Mouse (Mus musculus) stomach, embryonic 16.5 days (tissue): ENCODE measurements around the gene Cdc42se2. TPM values are rescaled to one million over a fixed set of nuclear protein-coding genes. Genes with fewer than 3 reads are reported as not detected.

ENCODE experiments used
- ATAC-seq: fragments of 200-750 bp; cut with Nextera tagmentation; 2 replicates; pipeline ENCODE4 v1.8.0; 2017; ENCODE audit warnings: moderate number of reproducible peaks, moderate TSS enrichment; ENCODE audit not compliant: insufficient read depth, low FRiP score
- H3K27ac ChIP-seq: fragments of 300-500 bp; sonication (generic); 2 replicates; pipeline ENCODE4 v1.5.1; 2014; ENCODE audit warnings: low read length
- H3K27me3 ChIP-seq: fragments of 300-500 bp; sonication (generic); 2 replicates; pipeline ENCODE4 v1.6.1; 2014; ENCODE audit warnings: low read length, control low read depth, mixed read lengths; ENCODE audit not compliant: control insufficient read depth, insufficient read depth
- H3K36me3 ChIP-seq: fragments of 300-500 bp; sonication (generic); 2 replicates; pipeline ENCODE4 v1.6.1; 2014; ENCODE audit warnings: low read length; ENCODE audit not compliant: control insufficient read depth, insufficient read depth
- H3K4me1 ChIP-seq: fragments of 300-500 bp; sonication (generic); 2 replicates; pipeline ENCODE4 v1.6.1; 2014; ENCODE audit warnings: low read length, control low read depth, mixed read lengths; ENCODE audit not compliant: control insufficient read depth, insufficient read depth
- H3K4me2 ChIP-seq: fragments of 300-500 bp; sonication (generic); 2 replicates; pipeline ENCODE4 v1.6.1; 2014; ENCODE audit warnings: low read depth, low read length, mixed read lengths
- H3K4me3 ChIP-seq: fragments of 300-500 bp; sonication (generic); replicated peaks from 2 replicates; pipeline ENCODE4 v1.5.1; 2014; ENCODE audit warnings: mild to moderate bottlenecking, low read length
- H3K9ac ChIP-seq: fragments of 300-500 bp; sonication (generic); 2 replicates; pipeline ENCODE4 v1.6.1; 2014; ENCODE audit warnings: low read length
- H3K9me3 ChIP-seq: fragments of 300-500 bp; sonication (generic); replicated peaks from 2 replicates; pipeline ENCODE4 v1.6.1; 2016; ENCODE audit warnings: low read length, control low read depth; ENCODE audit not compliant: control insufficient read depth
- WGBS: fragments of 180-500 bp; shearing (Covaris S2); extraction: QIAGEN DNeasy Blood & Tissue Kit; methylation state at CpG from one replicate; pipeline ENCODE4 v1.1.7; 2014; 5-methylcytosine and 5-hydroxymethylcytosine counted together
- polyA plus RNA-seq: library from polyadenylated mRNA; unstranded; fragments of >200 nt; fragmentation: Nextera tagmentation; extraction: Ambion mirVana; gene quantifications from 2 replicates; pipeline ENCODE4 v1.2.1, GENCODE M21; 2015

The Cdc42se2 gene
- polyA plus RNA-seq, 1 experiment from 2014 or later: 62.7 TPM

DNA sequence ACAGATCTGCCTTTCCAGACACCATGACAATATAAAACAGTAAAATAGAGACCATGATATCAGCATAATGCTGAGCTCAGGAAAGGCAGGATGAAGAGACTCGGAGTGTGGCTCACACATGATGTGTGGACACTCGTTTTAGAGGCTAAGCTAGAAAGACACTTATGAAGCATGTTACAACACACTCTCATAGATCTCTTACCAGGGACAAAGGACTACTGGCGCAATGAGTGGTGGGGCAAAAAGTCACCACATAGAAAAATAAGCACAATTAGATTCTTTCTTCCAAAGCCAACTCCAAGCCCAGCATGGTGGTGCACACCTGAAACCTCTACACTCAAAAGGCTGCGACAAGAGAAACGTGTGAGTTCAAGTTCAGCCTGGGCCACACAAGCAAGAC lies 56.5 kb downstream of the Cdc42se2 start:
- no peak for ATAC-seq
- Histone ChIP-seq H3K4me2 (no peak overlapping the region), H3K9ac (no peak overlapping the region), H3K27me3 (no peaks in the 10 kb centered on the region), H3K4me1 (peaks cover 3% of the 10 kb centered on the region; the same call in 1 of the 2 replicates), H3K4me3 (no peak overlapping the region), H3K9me3 (no peaks in the 10 kb centered on the region), H3K27ac (no peak overlapping the region), H3K36me3 (no peaks in the 10 kb centered on the region)
- WGBS: 90% methylated on average over 5 of the region's 5 CpGs

DNA sequence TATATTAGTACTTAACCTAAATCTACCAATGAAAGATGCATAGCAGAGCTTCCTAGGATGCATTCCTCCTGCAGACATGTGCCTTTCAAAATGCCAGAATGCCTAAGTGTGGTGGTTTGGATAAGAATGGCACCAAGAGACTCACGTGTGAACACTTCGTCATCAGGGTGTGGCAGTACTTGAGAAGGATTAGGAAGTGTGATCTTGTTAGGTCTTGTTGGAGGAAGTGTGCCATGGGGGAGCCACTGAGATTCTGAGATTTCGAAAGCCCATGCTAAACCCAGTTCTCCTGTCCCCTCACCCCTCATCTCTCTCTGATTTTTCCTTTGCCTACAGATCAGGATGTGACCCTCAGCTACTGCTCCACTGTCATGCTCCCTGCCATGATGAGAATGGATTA lies 58.2 kb downstream of the Cdc42se2 start:
- ATAC-seq: no peak
- 84% methylated on average over 3 of the region's 3 CpGs for WGBS
- Histone ChIP-seq H3K4me1 (peaks cover 3% of the 10 kb centered on the region; the same call in 1 of the 2 replicates), H3K9ac (no peak overlapping the region), H3K9me3 (no peaks in the 10 kb centered on the region), H3K36me3 (no peaks in the 10 kb centered on the region), H3K27me3 (no peaks in the 10 kb centered on the region), H3K27ac (no peak overlapping the region), H3K4me2 (no peak overlapping the region), H3K4me3 (no peak overlapping the region)

DNA sequence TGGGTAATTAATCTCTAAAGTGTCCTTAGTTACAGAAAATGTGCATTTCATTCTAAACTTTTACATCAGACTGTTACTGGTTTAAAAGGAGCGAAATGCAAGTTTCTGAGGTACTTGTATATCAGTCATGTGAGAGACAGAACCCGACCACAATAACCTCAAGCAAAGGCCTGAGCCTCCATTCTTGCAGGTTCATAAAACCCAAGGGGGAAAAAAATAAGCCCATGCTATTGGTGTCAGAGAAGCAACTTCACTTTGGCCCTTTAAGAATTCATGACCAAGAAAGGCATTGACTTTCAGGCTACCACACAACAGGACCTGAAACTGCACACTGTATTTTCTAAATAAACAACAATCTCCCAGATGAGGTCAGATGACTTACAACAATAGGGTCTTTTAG lies 59.1 kb downstream of the Cdc42se2 start:
- no peak overlapping the region for H3K9ac ChIP-seq
- H3K4me3 ChIP-seq: no peak overlapping the region
- no peaks in the 10 kb centered on the region for H3K9me3 ChIP-seq
- H3K27ac ChIP-seq: no peak overlapping the region
- H3K36me3 ChIP-seq: no peaks in the 10 kb centered on the region
- no peak overlapping the region for H3K4me2 ChIP-seq
- 88% methylated on average over 2 of the region's 2 CpGs for WGBS
- peaks cover 3% of the 10 kb centered on the region; the same call in 1 of the 2 replicates for H3K4me1 ChIP-seq
- H3K27me3 ChIP-seq: no peaks in the 10 kb centered on the region
- no peak for ATAC-seq

DNA sequence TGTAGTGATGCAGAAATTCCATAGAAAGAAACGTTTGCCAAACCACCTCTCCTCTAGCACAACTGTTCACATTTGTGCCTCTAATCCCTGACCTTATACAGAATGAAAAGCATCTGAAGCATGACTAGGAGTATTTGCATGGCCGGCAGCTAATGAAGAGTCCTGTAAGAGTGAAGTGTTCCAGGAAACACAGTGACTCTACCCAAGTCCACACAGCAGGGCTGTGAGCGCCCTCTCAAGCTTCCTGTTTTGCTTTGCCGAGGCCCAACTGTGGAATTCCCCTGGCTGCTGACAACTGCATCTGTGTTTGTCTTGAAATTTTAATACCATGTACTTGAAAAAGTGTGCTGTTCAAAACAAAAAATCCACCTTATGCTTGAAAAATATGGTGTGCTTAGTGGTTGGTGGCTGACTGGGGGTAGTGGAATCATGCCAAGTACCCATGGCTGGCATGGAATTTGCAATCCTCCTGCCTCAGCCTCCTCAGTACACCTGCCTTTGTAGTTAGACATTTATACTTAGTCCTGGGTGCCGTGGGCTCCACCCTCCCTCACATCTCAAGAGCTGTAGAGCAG lies 60.1 kb downstream of the Cdc42se2 start:
- Histone ChIP-seq H3K27me3 (no peaks in the 10 kb centered on the region), H3K9ac (no peak overlapping the region), H3K27ac (0 out of 2 replicates have a peak overlapping the region, but pooled peaks have one; percentile 23), H3K4me2 (no peak overlapping the region), H3K4me3 (no peak overlapping the region), H3K9me3 (no peaks in the 10 kb centered on the region), H3K4me1 (peaks cover 3% of the 10 kb centered on the region; the same call in 1 of the 2 replicates), H3K36me3 (no peaks in the 10 kb centered on the region)
- 64% methylated on average over 5 of the region's 5 CpGs for WGBS
- ATAC-seq: no peak

DNA sequence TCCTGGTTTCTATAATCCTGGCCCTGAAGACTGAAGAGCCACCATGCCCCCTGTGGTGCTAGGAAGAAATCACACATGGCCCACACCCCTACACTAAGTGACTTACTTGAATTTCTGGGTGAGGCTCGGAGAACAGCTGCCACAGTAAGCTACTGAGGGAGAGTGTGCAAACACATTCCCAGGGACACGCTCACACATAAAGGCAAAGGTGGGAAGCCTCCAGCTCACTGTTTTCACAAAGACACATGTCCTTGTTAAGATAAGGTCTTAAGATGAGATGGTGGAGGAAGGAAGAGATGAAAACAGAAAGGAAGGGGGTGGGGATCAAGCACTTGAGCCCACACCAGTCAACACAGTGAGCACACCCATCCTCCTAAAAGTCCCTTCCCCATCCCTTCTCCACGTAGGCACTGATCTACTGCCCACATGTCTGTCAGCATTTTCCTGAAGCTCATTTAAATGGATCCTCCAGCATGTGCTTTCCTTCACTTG lies 60.9 kb downstream of the Cdc42se2 start:
- H3K4me3 ChIP-seq: no peak overlapping the region
- no peak overlapping the region for H3K9ac ChIP-seq
- no peaks in the 10 kb centered on the region for H3K27me3 ChIP-seq
- peaks cover 3% of the 10 kb centered on the region; the same call in 1 of the 2 replicates for H3K4me1 ChIP-seq
- 73% methylated on average over 3 of the region's 3 CpGs for WGBS
- H3K36me3 ChIP-seq: peaks cover 5% of the 10 kb centered on the region; the same call in 1 of the 2 replicates
- ATAC-seq: peak; percentile 47; the same call in 1 of the 2 replicates
- no peak overlapping the region for H3K4me2 ChIP-seq
- H3K9me3 ChIP-seq: no peaks in the 10 kb centered on the region
- no peak overlapping the region for H3K27ac ChIP-seq

DNA sequence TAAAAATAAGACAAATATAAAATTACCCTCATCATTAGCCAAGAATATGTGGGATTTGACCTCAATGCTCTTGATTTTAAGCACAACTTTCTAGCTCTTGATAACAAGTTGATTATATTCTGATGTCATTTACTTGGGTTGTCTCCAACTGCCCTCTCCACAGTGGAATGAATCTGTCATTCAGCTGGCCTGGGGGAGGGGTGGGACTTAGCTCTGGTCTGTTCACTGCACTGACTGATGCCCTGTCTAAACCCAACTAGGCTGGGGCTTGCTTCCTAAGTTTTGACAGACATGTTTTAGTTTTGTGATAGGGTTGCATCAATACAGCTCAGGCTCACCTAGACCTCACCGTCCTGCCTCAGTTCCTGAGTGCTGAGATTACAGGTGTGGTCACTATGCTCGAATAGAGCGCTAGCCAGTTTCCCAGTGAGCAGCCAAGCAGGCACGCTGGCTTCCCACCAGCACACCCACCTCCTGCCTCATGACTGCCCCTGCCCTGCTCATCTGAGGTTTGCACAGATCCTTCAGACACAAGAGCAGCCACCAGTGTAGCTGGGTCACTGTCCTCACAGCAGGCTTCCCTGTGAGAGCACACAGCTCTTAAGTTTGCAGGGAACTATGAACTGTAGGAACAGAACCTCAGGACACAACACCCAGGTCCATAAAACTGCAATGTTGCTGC lies 63.0 kb downstream of the Cdc42se2 start:
- no peak for ATAC-seq
- peaks cover 5% of the 10 kb centered on the region; the same call in 1 of the 2 replicates for H3K36me3 ChIP-seq
- no peak overlapping the region for H3K9ac ChIP-seq
- no peak overlapping the region for H3K4me3 ChIP-seq
- H3K4me2 ChIP-seq: no peak overlapping the region
- H3K4me1 ChIP-seq: peaks cover 3% of the 10 kb centered on the region; the same call in 1 of the 2 replicates
- no peaks in the 10 kb centered on the region for H3K27me3 ChIP-seq
- H3K27ac ChIP-seq: no peak overlapping the region
- 77% methylated on average over 4 of the region's 4 CpGs for WGBS
- H3K9me3 ChIP-seq: no peaks in the 10 kb centered on the region

DNA sequence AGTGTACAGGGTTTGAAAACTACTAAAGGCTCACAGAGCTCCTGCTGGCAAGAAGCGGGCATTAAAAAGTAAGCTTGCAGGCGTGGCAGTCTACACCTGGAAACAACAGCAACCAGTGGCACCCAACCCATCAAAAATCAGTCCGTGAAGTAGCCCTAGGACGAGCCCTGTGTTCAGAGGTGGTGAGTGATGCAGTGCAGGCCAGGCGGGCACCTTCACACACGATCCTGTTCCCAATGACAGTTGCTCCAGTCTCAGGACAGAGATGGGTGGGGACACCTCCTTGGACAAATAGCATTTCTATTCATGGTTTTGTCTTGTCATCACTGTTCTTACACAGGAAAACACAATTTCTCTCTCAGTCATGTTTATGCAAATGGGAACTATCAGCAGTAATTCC lies 65.4 kb downstream of the Cdc42se2 start:
- Histone ChIP-seq H3K9ac (no peak overlapping the region), H3K27ac (no peak overlapping the region), H3K27me3 (no peaks in the 10 kb centered on the region), H3K9me3 (no peaks in the 10 kb centered on the region), H3K4me2 (no peak overlapping the region), H3K4me3 (no peak overlapping the region), H3K36me3 (peaks cover 5% of the 10 kb centered on the region; the same call in 1 of the 2 replicates), H3K4me1 (peaks cover 3% of the 10 kb centered on the region; the same call in 1 of the 2 replicates)
- ATAC-seq: no peak
- 83% methylated on average over 6 of the region's 6 CpGs for WGBS

DNA sequence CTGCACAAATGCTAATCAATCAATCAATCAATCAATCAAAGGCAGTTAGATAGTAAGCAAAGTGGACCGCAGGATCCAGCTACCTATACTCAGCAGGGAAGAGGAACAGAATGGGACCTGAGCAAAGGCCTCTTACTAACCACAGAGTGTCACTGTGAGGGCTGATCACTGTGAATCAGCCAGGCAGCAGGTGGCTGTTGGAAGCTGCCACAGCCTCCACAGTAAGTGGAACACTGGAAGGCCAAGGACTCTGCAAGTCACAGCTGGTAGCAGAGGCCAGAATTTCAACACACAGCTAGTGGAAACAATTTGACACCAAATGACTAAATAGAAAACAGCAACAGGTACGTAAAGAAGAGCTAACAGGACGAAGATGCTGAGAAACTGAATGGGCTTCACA lies 68.9 kb downstream of the Cdc42se2 start:
- H3K9ac ChIP-seq: no peak overlapping the region
- H3K4me2 ChIP-seq: no peak overlapping the region
- peaks cover 14% of the 10 kb centered on the region for H3K36me3 ChIP-seq
- H3K9me3 ChIP-seq: no peaks in the 10 kb centered on the region
- H3K27ac ChIP-seq: no peak overlapping the region
- WGBS: 84% methylated on average over 3 of the region's 3 CpGs
- no peak overlapping the region for H3K4me3 ChIP-seq
- no peaks in the 10 kb centered on the region for H3K4me1 ChIP-seq
- no peak for ATAC-seq
- H3K27me3 ChIP-seq: no peaks in the 10 kb centered on the region

DNA sequence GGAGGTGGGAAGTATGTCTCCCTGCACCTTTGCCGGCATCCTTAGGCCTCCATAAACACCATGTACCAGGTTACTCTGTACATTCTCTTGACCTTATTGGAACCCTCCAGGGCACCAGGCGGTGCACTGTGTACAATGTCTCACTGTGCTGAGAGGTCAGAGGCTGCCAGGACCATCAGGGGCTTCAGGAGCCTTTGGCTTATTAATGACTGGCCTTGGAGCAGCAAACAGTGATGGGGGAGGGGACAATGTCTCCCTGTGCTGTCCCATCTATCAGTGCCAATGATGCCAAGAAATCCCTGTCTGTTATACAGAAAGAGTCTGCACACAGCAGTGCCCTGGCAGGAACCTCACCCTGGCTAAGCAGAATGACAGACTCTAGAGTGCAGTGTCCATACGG lies 69.6 kb downstream of the Cdc42se2 start:
- peaks cover 14% of the 10 kb centered on the region for H3K36me3 ChIP-seq

More for the DNA sequence above, 69.6 kb downstream of the Cdc42se2 start:
- Histone ChIP-seq H3K4me2 (no peak overlapping the region), H3K27me3 (no peaks in the 10 kb centered on the region), H3K4me3 (no peak overlapping the region), H3K27ac (no peak overlapping the region), H3K9me3 (no peaks in the 10 kb centered on the region), H3K4me1 (no peaks in the 10 kb centered on the region), H3K9ac (no peak overlapping the region)
- no peak for ATAC-seq
- WGBS: 75% methylated on average over 3 of the region's 3 CpGs
